Mouse (Mus musculus): ENCODE data around the gene Banp. TPM values are rescaled to one million over a fixed set of nuclear protein-coding genes. Genes with fewer than 3 reads are reported as not detected.
A peak's percentile ranks its signal among the peaks of the same experiment; 100 is the strongest.

The Banp gene
- total and polyA plus RNA-seq, 3 experiments, result 19.2 to 28.4 TPM; not detected in 1

- Histone ChIP-seq H3K9ac (ENCODE audit: control insufficient read depth, low read depth, low read length, poor library complexity, severe bottlenecking) (no peak overlapping the region), H3K4me3 (ENCODE audit: control insufficient read depth in 1 of 2, insufficient read depth in 1 of 2, low read depth in 2 of 2, low read length in 2 of 2) (no peak overlapping the region), H3K79me2 (ENCODE audit: control insufficient read depth, insufficient read depth, low read length, poor library complexity) (0 out of 2 replicates have a peak, but pooled peaks cover 1% of the 10 kb centered on the region), H3K27ac (ENCODE audit: control insufficient read depth, low read depth, low read length) (no peak overlapping the region), H3K4me1 (ENCODE audit: control insufficient read depth in 1 of 2, insufficient read depth in 2 of 2, low read length in 2 of 2) (no peaks in the 10 kb centered on the region), H3K27me3 (ENCODE audit: control insufficient read depth in 1 of 2, insufficient read depth in 2 of 2, low read length in 2 of 2) (no peaks in the 10 kb centered on the region), H3K9me3 (replicated peaks; ENCODE audit: insufficient read depth, low read length) (no peaks in the 10 kb centered on the region), H3K36me3 (ENCODE audit: control insufficient read depth in 1 of 2, insufficient read depth in 2 of 2, low read length in 2 of 2) (no peaks in the 10 kb centered on the region; a peak in 2 of 4 replicates)
- no peak for DNase-seq (ENCODE audit: low read depth, low spot score)
- TF ChIP-seq POLR2AphosphoS2 (IDR thresholded peaks at IDR 0.05; ENCODE audit: low read length) (no peak), MEF2A (IDR thresholded peaks at IDR 0.05; ENCODE audit: extremely low read depth, insufficient replicate concordance, low read depth, low read length, poor library complexity, severe bottlenecking) (no peak), ZKSCAN1 (IDR thresholded peaks at IDR 0.05; ENCODE audit: low read depth, low read length) (no peak), MXI1 (IDR thresholded peaks at IDR 0.05; ENCODE audit: low read depth, low read length) (no peak), USF2 (IDR thresholded peaks at IDR 0.05; ENCODE audit: borderline replicate concordance in 1 of 2, insufficient read depth in 1 of 2, low read depth in 1 of 2, low read length in 2 of 2) (no peak), JUND (IDR thresholded peaks at IDR 0.05; ENCODE audit: low read depth, low read length) (no peak), RAD21 (IDR thresholded peaks at IDR 0.05; ENCODE audit: low read depth, low read length) (no peak), NELFE (IDR thresholded peaks at IDR 0.05; ENCODE audit: low read depth, low read length) (no peak), POLR2AphosphoS5 (IDR thresholded peaks at IDR 0.05; ENCODE audit: borderline replicate concordance, low read depth, low read length) (no peak), TBP (IDR thresholded peaks at IDR 0.05; ENCODE audit: low read depth, low read length) (no peak)
Observed at GRCm38 (mm10) chr8:121971488-121972058, 22.0 kb downstream of the Banp start.

GRCm38 (mm10) chr8:121973906-121974305, 24.4 kb downstream of the Banp start:
- Histone ChIP-seq H3K79me2 (ENCODE audit: control insufficient read depth, insufficient read depth, low read length, poor library complexity) (no peaks in the 10 kb centered on the region), H3K27me3 (ENCODE audit: control insufficient read depth in 1 of 2, insufficient read depth in 2 of 2, low read length in 2 of 2) (no peaks in the 10 kb centered on the region), H3K9me3 (replicated peaks; ENCODE audit: insufficient read depth, low read length) (no peaks in the 10 kb centered on the region), H3K27ac (ENCODE audit: control insufficient read depth, low read depth, low read length) (no peak overlapping the region), H3K36me3 (ENCODE audit: control insufficient read depth in 1 of 2, insufficient read depth in 2 of 2, low read length in 2 of 2) (peaks cover 0 to 4% of the 10 kb centered on the region in 2 experiments; a peak in 2 of 4 replicates), H3K4me3 (ENCODE audit: control insufficient read depth in 1 of 2, insufficient read depth in 1 of 2, low read depth in 2 of 2, low read length in 2 of 2) (no peak overlapping the region), H3K9ac (ENCODE audit: control insufficient read depth, low read depth, low read length, poor library complexity, severe bottlenecking) (no peak overlapping the region), H3K4me1 (ENCODE audit: control insufficient read depth in 1 of 2, insufficient read depth in 2 of 2, low read length in 2 of 2) (no peaks in the 10 kb centered on the region)
- DNase-seq (ENCODE audit: low read depth, low spot score), result no peak
- TF ChIP-seq E2F4 (IDR thresholded peaks at IDR 0.05; ENCODE audit: borderline replicate concordance, low read depth, low read length), result no peak

- DNase-seq (ENCODE audit: low read depth, low spot score), result peak; percentile 56
- H3K27me3 ChIP-seq (ENCODE audit: control insufficient read depth in 1 of 2, insufficient read depth in 2 of 2, low read length in 2 of 2), result no peaks in the 10 kb centered on the region
- no peak overlapping the region for H3K9ac ChIP-seq (ENCODE audit: control insufficient read depth, low read depth, low read length, poor library complexity, severe bottlenecking)
- no peak overlapping the region for H3K4me3 ChIP-seq (ENCODE audit: control insufficient read depth in 1 of 2, insufficient read depth in 1 of 2, low read depth in 2 of 2, low read length in 2 of 2)
- H3K36me3 ChIP-seq (ENCODE audit: control insufficient read depth in 1 of 2, insufficient read depth in 2 of 2, low read length in 2 of 2), result peaks cover 0 to 7% of the 10 kb centered on the region in 2 experiments; a peak in 2 of 4 replicates
- no peaks in the 10 kb centered on the region for H3K79me2 ChIP-seq (ENCODE audit: control insufficient read depth, insufficient read depth, low read length, poor library complexity)
- H3K9me3 ChIP-seq (replicated peaks; ENCODE audit: insufficient read depth, low read length), result no peaks in the 10 kb centered on the region
- TF ChIP-seq ZC3H11A (IDR thresholded peaks at IDR 0.05; ENCODE audit: low read depth, low read length) (0 out of 2 replicates have a peak, but pooled peaks have one; percentile 3), RAD21 (IDR thresholded peaks at IDR 0.05; ENCODE audit: low read depth, low read length) (peak; percentile 69), ZMIZ1 (IDR thresholded peaks at IDR 0.05; ENCODE audit: low read depth, low read length) (no peak), MAX (IDR thresholded peaks at IDR 0.05; ENCODE audit: low read length) (peak; percentile 43; the same call in 1 of the 2 replicates), POLR2AphosphoS5 (IDR thresholded peaks at IDR 0.05; ENCODE audit: borderline replicate concordance, low read depth, low read length) (no peak), MXI1 (IDR thresholded peaks at IDR 0.05; ENCODE audit: low read depth, low read length) (no peak), SMC3 (IDR thresholded peaks at IDR 0.05; ENCODE audit: low read depth, low read length) (peak; percentile 52), CTCF (IDR thresholded peaks at IDR 0.05 in 2 of 3, conservative IDR thresholded peaks at IDR 0.05 in 1 of 3; ENCODE audit: control insufficient read depth in 1 of 3, insufficient read depth in 1 of 3, low read depth in 2 of 3, low read length in 3 of 3, poor library complexity in 1 of 3, severe bottlenecking in 1 of 3) (peak; percentile 61 to 77 (median 70)), MYC (IDR thresholded peaks at IDR 0.05; ENCODE audit: low read depth, low read length) (peak; percentile 87)
- H3K27ac ChIP-seq (ENCODE audit: control insufficient read depth, low read depth, low read length), result no peak overlapping the region
- H3K4me1 ChIP-seq (ENCODE audit: control insufficient read depth in 1 of 2, insufficient read depth in 2 of 2, low read length in 2 of 2), result no peaks in the 10 kb centered on the region
Observed at GRCm38 (mm10) chr8:121977819-121978590, 28.5 kb downstream of the Banp start.
